ENCODE assay signal across 12 mouse cellular contexts in the genomic region with DNA sequence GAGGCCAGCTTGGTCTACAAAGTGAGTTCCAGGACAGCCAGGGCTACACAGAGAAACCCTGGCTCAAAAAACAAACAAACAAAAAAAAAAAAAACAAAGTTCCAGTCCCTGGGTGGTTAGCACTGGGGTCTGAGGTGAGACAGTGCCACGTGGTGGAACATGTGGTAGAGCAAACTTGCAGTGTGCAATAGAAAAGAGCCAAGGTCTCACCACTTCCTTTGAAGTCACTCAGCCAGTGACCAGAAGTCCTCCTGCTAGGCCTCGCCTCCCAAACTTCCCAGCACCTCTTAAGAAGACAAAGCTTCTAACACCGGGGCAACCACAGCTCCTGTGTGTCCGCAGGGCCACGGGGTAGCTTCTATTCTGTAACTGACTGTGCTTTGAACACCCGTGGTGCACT. TPM values are rescaled to one million over a fixed set of nuclear protein-coding genes. Genes with fewer than 3 reads are reported as not detected.
"Had no signal": no experiment of that assay in that cellular context is flagged by ENCODE, and none has a peak within 500 bp of the region (broad histone marks: within the 10 kb centered on the region; RNA-seq: fewer than 3 reads in every experiment).

No protein-coding gene starts in this region.

- H3K9me3 ChIP-seq: neural tube, embryonic 15.5 days; stomach, embryonic 15.5 days had no signal

- DNase-seq: right cerebral cortex, adult 18-20 months; right cerebral cortex, postnatal 25 days; thymus, adult 18-20 months had no signal

- H3K27ac ChIP-seq: neural tube, embryonic 15.5 days; stomach, embryonic 15.5 days; stomach, postnatal 0 days had no signal

- H3K4me2 ChIP-seq: neural tube, embryonic 15.5 days; stomach, embryonic 15.5 days had no signal

- H3K36me3 ChIP-seq: neural tube, embryonic 15.5 days; stomach, embryonic 15.5 days had no signal

- H3K4me3 ChIP-seq: neural tube, embryonic 15.5 days; stomach, embryonic 15.5 days had no signal

- H3K27me3 ChIP-seq: neural tube, embryonic 15.5 days; stomach, embryonic 15.5 days had no signal

- H3K9ac ChIP-seq: neural tube, embryonic 15.5 days; stomach, embryonic 15.5 days had no signal

- H3K4me1 ChIP-seq: neural tube, embryonic 15.5 days; stomach, embryonic 15.5 days had no signal

RNA-seq across cellular contexts. Expression of gene Slc47a1, which starts 9.1 kb away (rescaled TPM):
- total RNA-seq: neutrophil, adult 5-6 weeks had no signal
- polyA plus RNA-seq: neural tube, embryonic 14.5 days had no signal

RNA-seq across cellular contexts. Expression of gene Slc47a2, which starts 44.6 kb away (rescaled TPM):
- total RNA-seq: neutrophil, adult 5-6 weeks had no signal
- polyA plus RNA-seq: neural tube, embryonic 14.5 days; neural tube, embryonic 15.5 days; small intestine, adult 2 months; spleen, adult 2 months; stomach, embryonic 14.5 days; stomach, embryonic 15.5 days; stomach, embryonic 16.5 days had no signal
